Mouse (Mus musculus) 3T3-L1 (cell line): ENCODE results near the gene Flnb.

ENCODE experiments used
- DNase-seq: peaks from one replicate; pipeline ENCODE4 v3.0.0-alpha.2; 2015; ENCODE audit warnings: low read depth, low spot score

Gene Flnb

GRCm38 (mm10) chr14:7899986-7900385 is 82.2 kb downstream of the Flnb start:
- no peak for DNase-seq

DNA sequence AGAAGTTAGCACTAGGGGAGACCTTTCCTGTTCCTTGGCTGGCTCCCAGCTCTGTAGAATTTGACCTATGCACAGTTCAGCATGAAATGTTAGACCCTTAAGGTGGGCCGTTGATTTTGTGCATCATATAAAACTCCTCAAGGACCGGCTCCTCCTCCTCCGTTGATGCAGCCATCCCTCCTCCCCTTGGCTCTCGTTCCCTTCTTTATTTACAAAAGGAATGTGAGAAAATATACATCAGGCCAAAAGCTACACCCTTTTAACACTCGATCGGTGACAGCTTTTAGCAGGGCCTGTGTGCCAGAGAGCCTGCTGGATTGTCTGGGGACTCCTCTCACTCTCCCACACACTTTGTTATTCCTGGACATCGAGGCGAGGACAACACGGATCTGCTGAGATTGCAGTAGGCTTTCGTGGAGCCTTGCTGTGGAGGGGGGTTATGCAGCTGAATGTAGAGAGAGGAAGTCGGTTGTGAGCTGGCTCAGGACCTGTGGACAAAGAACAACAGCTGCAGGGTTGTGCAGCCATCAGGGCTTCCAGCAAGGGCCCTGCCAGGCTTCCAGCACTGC is 82.8 kb downstream of the Flnb start:
- no peak for DNase-seq

DNA sequence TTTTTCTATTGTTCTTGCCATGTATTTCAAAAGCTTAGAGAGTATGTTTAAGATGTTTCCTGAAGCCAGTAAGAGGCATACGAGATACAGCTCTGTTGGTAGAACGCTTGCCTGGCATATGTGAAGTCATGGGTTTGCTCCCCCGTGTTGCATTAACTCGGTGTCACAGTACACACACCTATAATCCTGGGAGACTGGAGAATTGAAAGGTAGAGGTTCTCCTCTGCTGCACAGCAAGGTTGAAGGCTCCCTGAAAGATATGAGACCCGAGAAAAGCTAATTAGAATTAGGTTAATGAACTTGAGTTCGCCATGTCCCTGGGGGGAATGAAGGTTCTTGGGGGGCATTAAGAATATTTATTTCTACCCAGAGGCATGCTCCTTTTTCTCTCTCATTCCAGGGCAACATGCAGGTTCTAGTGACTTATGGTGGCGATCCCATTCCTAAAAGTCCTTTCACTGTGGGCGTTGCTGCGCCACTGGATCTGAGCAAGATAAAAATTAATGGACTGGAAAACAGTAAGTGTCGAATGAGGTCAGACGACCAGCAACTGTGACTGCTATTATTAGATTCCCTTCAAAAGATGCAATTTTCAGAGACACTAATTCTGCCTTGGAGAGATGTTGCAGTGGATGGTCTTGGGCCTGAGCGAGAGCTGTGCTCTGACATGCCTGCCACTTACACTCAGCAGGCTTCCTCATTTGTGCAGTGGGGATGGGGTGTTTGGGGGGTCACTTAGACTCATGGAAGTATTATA is 83.9 kb downstream of the Flnb start:
- no peak for DNase-seq

DNA sequence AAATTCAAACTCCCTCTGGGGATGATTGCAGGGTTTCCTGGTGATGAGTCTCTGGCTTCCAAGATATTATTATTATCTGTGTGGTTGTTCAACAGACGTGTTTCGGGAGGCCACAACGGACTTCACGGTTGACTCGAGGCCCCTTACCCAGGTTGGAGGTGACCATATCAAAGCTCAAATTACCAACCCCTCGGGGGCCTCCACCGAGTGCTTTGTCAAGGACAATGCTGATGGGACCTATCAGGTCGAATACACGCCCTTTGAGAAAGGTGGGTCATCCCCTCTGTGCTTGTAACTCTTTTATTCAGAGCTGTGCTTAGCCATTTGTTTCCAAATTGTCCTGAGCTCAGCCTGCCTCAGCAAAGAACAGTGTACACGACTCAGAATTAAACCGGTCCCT is 89.3 kb downstream of the Flnb start:
- no peak for DNase-seq

DNA sequence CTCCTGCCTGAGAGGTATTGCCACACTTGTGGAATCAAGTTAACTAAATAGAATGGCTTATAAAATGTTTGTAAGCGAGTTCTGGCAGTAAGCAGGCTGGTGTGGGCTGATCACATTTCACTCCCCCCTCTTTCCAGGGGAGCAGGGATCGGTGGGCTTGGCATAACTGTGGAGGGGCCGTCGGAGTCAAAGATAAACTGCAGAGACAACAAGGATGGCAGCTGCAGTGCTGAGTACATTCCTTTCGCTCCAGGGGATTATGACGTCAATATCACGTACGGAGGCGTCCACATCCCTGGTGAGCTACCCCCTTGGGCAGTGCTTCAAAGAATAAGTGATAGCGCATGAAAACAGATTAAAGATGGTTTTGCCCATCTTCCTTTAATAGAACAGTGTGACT is 91.7 kb downstream of the Flnb start:
- no peak for DNase-seq

DNA sequence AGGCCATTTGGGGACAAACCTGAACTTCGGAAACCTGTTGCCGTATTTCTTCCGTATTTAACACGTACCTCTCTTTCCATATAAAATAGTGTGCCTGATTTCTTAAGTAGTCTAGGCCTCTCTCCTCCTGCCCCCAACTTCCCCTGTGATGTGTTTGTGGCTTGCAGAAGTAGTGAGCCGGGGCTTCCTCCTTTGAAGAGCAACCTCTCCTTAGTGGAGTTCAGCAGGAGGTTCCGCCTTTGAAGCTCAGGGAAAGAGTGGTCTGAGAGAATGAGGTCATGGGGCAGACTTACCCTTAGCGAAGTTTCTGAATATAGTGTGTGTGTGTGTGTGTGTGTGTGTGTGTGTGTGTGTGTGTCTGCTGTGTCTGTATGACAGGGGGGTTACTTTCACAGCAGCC is 96.1 kb downstream of the Flnb start:
- DNase-seq, result no peak

- no peak for DNase-seq
These were observed 96.7 kb downstream of the Flnb start for GRCm38 (mm10) chr14:7914461-7914860.

- no peak for DNase-seq
These were observed 100.6 kb downstream of the Flnb start for GRCm38 (mm10) chr14:7918150-7918991.

- peak; percentile 17 for DNase-seq
These were observed 101.6 kb downstream of the Flnb start for GRCm38 (mm10) chr14:7919309-7919708.

DNA sequence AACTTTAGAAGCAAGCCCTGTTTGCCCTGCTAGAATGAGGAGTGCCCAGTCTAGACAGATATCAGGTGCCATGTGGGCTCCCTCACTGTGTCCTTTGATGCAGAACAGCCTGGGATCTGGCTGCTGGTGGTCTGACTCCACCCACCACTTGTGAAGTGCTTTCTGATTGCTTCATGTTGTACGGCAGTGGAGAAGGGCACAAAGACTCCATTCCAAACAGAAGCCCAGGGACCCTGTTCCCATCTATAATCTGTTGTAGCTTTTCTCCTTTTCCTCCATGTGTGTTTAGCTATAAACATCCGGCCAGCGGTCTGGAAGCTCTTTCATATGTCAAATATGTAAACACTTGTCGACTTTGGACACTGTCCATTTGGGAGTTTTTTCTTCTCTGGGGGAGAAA is 102.2 kb downstream of the Flnb start:
- DNase-seq, result no peak

GRCm38 (mm10) chr14:7921459-7921858 is 103.7 kb downstream of the Flnb start:
- DNase-seq, result no peak

DNA sequence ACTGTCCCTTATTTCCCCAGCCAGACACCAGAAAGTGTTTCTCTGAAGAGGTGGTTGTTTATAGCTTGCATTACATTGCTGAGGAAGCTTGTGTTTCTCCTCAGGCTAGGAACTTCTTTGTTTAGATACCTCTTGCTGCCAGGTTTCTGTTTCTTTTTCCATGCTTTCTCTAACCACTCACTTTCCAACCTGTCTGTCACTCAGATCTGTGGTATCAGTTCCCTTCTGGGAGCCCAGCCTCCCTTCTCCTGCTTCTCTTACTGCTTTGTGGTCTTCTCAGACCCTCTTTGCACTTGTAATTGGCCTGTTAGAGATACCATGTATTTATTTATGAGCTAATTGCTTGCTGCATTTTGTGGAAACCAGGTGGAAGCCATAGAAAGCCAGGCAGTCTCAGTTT is 105.9 kb downstream of the Flnb start:
- DNase-seq, result no peak

- no peak for DNase-seq
These were observed 110.6 kb downstream of the Flnb start for GRCm38 (mm10) chr14:7928362-7928761.

DNA sequence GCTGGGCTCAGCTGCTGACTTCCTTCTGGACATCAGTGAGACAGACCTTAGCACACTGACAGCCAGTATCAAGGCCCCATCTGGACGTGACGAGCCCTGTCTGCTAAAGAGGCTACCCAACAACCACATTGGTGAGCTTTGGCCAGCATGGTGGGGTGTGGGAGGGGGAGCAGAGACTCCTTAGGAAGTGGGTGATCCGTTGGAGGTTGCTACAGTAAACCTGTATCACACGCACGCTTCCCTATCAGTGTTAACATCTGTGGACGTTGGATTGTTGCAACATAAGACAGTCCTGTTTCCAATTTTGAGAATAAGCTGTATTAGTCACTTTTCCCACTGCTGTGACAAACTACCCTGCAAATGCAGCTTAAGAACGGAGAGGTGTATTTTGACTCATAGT is 111.3 kb downstream of the Flnb start:
- DNase-seq, result no peak

GRCm38 (mm10) chr14:7932151-7932550 is 114.4 kb downstream of the Flnb start:
- no peak for DNase-seq

DNA sequence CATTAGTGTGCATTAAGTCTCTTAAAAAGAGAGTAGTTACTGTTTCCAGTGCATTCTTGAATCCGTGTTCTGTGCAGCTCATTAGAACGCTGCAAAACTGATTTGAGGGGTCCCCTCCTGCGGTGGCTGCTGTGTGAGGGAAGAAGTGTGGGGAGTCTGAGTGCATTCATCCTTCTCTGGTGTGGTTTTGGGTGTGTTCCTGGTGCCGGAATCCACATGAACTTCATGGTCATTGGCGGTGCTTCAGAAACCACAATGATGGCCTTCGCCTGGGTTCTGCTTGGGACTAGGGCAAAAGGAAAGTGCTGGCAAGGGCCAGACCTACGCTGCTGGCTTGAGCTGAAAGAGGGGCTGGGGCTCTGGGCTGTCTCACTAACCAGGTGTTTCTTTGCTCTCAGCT is 116.4 kb downstream of the Flnb start:
- DNase-seq, result peak; percentile 22

GRCm38 (mm10) chr14:7937052-7937630 is 119.4 kb downstream of the Flnb start:
- DNase-seq, result no peak

DNA sequence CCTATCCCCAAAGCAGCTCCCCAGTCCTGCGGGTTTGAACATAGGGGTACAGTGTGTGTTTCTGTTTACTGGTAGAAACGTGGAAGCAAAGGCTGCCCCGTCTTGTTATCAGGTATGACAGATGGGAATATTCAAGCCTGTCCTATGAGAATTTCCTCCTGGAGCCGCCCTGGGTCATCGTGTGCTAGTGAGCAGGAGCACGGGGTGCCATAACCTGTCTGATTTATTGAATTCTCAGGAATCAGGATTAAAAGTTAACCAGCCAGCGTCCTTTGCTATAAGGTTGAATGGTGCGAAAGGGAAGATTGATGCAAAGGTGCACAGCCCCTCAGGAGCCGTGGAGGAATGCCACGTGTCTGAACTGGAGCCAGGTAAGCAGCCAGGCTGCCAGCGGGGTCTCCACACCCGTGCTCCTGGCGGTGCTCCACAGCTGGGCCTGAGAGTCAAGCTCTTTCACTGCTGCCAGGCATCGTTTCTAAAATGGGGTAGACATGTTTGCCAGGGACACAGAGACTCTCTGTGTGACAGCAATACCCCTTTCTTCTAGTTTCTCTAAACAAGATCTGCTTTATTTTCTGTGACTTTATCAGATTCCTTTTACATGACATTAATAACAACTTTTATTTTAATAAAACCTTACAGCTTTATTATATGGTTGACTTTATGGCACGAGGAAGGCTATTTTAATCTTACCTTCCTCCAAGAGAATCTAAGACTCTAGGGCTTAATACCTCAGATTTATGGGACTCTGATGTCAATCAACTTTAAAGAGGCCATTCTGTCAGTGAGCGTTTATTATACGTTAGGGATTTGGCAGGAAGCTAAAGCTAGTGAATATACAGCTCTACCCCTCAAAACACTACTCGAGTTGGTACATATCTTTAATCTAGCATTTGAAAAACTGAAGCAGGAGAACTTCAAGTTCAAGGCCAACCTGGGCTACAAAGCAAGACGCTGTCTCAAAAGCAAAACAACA is 121.3 kb downstream of the Flnb start:
- no peak for DNase-seq

- no peak for DNase-seq
These were observed 123.7 kb downstream of the Flnb start for GRCm38 (mm10) chr14:7941413-7941812.

DNA sequence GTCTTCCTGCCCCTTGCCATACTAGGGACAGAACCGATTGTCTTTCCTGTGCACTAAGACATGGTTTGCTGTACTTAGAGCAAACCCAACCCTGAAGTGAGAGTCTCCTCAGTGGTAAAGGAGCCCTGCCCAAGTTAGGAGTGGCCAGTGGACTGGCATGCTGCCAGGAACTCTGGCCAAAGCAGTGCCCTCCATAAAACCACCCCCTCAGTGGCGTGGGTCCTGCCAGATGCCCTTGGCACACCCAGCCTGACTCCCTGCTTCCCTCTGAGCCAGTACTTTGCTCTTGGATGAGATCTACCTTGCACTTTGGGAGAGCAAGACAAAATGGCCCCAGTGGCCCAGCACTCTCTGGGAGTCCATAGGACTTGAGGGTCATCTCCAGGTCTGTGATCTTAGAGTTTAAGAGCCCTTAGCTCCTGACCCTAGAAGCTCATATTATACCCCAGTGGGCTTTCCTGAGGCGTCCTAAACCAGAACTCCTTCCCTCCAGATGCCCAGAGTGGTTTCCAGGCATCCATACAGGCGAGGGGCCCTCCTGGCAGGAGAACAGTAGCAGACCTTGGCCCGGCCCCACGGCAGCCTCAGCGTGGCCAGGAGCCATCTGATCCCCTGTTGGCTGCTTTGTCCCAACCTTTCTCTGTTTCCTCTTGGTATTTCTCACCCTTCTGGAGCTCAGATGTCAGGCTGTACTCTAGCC is 125.5 kb downstream of the Flnb start:
- DNase-seq, result no peak

DNA sequence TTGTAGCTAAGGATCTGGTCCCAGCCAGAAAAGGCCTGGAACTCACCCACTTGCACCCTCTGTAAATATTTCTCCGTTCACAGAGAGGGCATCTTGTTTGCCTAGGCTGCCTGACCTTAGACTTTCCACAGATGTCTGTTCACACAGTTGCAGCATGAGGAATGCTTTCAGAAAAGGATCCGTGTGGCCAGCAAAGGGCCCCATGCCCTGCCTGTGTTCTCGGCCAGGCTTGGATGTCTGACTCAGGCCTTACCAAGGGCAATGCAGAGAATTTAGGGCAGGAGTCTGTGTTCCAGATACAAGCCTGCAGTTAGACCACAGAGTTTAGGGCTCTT is 126.0 kb downstream of the Flnb start:
- no peak for DNase-seq
